Mouse (Mus musculus) megakaryocyte, embryonic 14.5 days (primary cell): ENCODE data around the gene Ubl7. TPM values are rescaled to one million over a fixed set of nuclear protein-coding genes. Genes with fewer than 3 reads are reported as not detected.

ENCODE experiments used
- H3K27me3 ChIP-seq: replicated peaks from 2 replicates; pipeline ENCODE3; 2012; ENCODE audit warnings: inconsistent platforms
- H3K36me3 ChIP-seq: replicated peaks from 2 replicates; pipeline ENCODE3; 2012; ENCODE audit warnings: low read length, inconsistent platforms, mixed read lengths
- H3K4me1 ChIP-seq: 2 replicates; pipeline ENCODE4 v1.6.1; 2012; ENCODE audit warnings: inconsistent platforms
- H3K4me3 ChIP-seq: replicated peaks from 2 replicates; pipeline ENCODE3; 2012; ENCODE audit warnings: moderate library complexity, mild to moderate bottlenecking, inconsistent platforms
- H3K9me3 ChIP-seq: 2 replicates; pipeline ENCODE4 v1.6.1; 2012; ENCODE audit warnings: inconsistent platforms
- FLI1 ChIP-seq: IDR thresholded peaks from 2 replicates; pipeline ENCODE4 v1.6.1; 2012; ENCODE audit warnings: low read length, inconsistent platforms, mixed read lengths
- GATA1 ChIP-seq: IDR thresholded peaks from 3 replicates; pipeline ENCODE4 v1.6.1; 2012; ENCODE audit warnings: mixed read lengths, low read length, inconsistent platforms, borderline replicate concordance
- polyA plus RNA-seq: library from polyadenylated mRNA; stranded (reverse); fragments of >175 nt; gene quantifications from 2 replicates; pipeline ENCODE4 v1.2.3, GENCODE M21; 2012; ENCODE audit warnings: low replicate concordance; ENCODE audit not compliant: insufficient read depth

Gene Ubl7
- polyA plus RNA-seq, 1 experiment, result 138 TPM

- H3K4me1 ChIP-seq, result peaks cover 62% of the 10 kb centered on the region
- no peaks in the 10 kb centered on the region for H3K36me3 ChIP-seq
- TF ChIP-seq FLI1, result no peak
- TF ChIP-seq GATA1, result no peak
- H3K27me3 ChIP-seq, result peaks cover 32% of the 10 kb centered on the region
- peaks cover 16% of the 10 kb centered on the region for H3K9me3 ChIP-seq
- no peak overlapping the region for H3K4me3 ChIP-seq
These were observed 62.1 kb downstream of the Ubl7 start for GRCm38 (mm10) chr9:57972776-57973439.

GRCm38 (mm10) chr9:57973440-57974066 is 62.8 kb downstream of the Ubl7 start:
- H3K36me3 ChIP-seq, result no peaks in the 10 kb centered on the region
- no peak overlapping the region for H3K4me3 ChIP-seq
- H3K4me1 ChIP-seq, result peaks cover 62% of the 10 kb centered on the region
- H3K27me3 ChIP-seq, result peaks cover 37% of the 10 kb centered on the region
- TF ChIP-seq FLI1, result no peak
- H3K9me3 ChIP-seq, result peaks cover 16% of the 10 kb centered on the region

GRCm38 (mm10) chr9:57974221-57974620 is 63.4 kb downstream of the Ubl7 start:
- Histone ChIP-seq H3K36me3 (no peaks in the 10 kb centered on the region), H3K9me3 (peaks cover 16% of the 10 kb centered on the region), H3K4me1 (peaks cover 61% of the 10 kb centered on the region), H3K4me3 (no peak overlapping the region), H3K27me3 (peaks cover 43% of the 10 kb centered on the region)
- no peak for TF ChIP-seq GATA1
- TF ChIP-seq FLI1, result no peak

DNA sequence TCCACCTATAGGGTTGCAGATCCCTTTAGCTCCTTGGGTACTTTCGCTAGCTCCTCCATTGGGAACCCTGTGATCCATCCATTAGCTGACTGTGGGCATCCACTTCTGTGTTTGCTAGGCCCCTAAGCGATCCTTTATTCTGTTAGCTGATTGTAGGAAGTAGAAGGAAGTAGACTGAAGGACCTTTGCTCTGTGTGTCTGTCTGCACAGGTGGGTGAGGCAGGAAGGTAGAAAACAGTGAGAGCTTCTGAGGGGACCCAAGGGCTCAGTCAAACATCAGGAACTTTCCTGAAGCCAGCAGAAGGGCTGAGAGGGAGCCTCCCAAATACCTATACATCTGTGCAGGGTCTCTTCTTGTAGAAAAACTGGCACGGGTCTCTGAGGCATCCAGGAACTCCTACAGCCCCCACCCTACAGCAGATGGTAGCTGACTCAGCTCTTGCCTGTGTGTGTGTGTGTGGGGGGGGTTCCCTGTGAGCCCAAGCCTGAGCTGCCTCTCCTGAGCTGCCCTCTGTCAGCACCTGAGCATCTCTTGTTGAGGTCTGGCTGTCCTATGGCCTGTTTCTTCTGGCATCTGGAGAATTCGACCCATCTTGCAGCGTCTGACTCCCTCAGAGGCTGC is 64.5 kb downstream of the Ubl7 start:
- Histone ChIP-seq H3K4me1 (peaks cover 57% of the 10 kb centered on the region), H3K27me3 (peaks cover 48% of the 10 kb centered on the region)

DNA sequence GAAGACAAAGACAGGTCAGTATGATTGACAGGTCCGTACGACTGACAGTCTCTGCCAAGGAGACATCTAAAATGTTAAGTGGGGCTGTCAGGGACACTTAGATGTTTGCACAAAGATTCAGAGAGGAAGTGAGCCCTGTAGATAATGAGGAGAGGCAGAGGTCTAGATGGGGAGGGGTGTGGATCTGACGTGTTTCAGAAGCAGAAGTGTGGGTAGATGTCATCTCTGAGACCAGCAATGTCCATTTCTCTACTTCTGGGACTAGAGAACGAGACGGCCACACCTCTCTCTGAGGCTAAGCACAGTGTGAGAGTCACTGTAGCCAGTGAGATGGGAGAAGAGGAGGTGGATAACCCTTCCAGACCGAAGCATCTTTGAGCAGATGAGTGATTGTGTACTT is 67.2 kb downstream of the Ubl7 start:
- Histone ChIP-seq H3K36me3 (no peaks in the 10 kb centered on the region), H3K4me1 (peaks cover 46% of the 10 kb centered on the region)
- TF ChIP-seq GATA1 (no peak), FLI1 (no peak)

More for the DNA sequence above, 64.5 kb downstream of the Ubl7 start:
- H3K9me3 ChIP-seq, result peaks cover 16% of the 10 kb centered on the region
- no peaks in the 10 kb centered on the region for H3K36me3 ChIP-seq
- no peak for TF ChIP-seq FLI1
- no peak for TF ChIP-seq GATA1
- no peak overlapping the region for H3K4me3 ChIP-seq

DNA sequence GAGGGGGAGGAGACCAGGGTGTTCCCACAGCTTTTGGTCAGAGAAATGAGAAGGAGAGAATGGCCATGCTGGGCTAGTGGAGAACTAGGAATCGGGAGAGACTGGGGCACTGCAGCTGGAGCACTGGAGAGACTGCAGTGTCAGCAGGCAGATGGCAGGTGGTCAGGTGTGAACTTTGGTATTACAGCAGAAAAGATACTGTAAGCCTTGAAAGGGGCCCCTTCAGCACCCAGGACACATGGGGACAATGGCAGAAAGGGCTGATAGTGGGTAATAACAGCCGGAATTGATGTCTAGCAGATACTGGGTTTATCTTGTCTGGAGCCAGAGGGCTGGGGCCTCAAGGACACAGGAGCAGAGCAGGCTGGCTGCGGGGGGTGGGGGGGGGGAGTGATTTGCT is 68.1 kb downstream of the Ubl7 start:
- H3K27me3 ChIP-seq, result peaks cover 36% of the 10 kb centered on the region
- TF ChIP-seq GATA1, result no peak
- no peak for TF ChIP-seq FLI1
- no peak overlapping the region for H3K4me3 ChIP-seq
- H3K36me3 ChIP-seq, result no peaks in the 10 kb centered on the region
- peaks cover 46% of the 10 kb centered on the region for H3K4me1 ChIP-seq
- peaks cover 16% of the 10 kb centered on the region for H3K9me3 ChIP-seq

More for the DNA sequence above, 67.2 kb downstream of the Ubl7 start:
- H3K4me3 ChIP-seq, result no peak overlapping the region
- H3K9me3 ChIP-seq, result peaks cover 16% of the 10 kb centered on the region
- peaks cover 41% of the 10 kb centered on the region for H3K27me3 ChIP-seq

Other genes starting within 250 kb of the Ubl7 start
- gene Cyp1a2, start 227.3 kb upstream of the Ubl7 start, polyA plus RNA-seq, result not detected in 2 replicates
- gene Cyp1a1, start 223.1 kb upstream of the Ubl7 start, polyA plus RNA-seq, result 1.0 TPM in 1 of 2 replicates, not detected in the other
- gene Edc3, start 202.4 kb upstream of the Ubl7 start, polyA plus RNA-seq, result 1.1 and 2.8 TPM in 2 replicates
- 68.1 and 100 TPM in 2 replicates for gene Clk3, start 145.1 kb upstream of the Ubl7 start, polyA plus RNA-seq
- gene Arid3b, start 74.2 kb upstream of the Ubl7 start, polyA plus RNA-seq, result 33.5 and 107 TPM in 2 replicates
- gene Sema7a, start 29.1 kb downstream of the Ubl7 start, polyA plus RNA-seq, result 7.2 and 10.4 TPM in 2 replicates
- gene Cyp11a1, start 95.4 kb downstream of the Ubl7 start, polyA plus RNA-seq, result 1.1 and 7.5 TPM in 2 replicates
- gene Stra6, start 152.8 kb downstream of the Ubl7 start, polyA plus RNA-seq, result not detected in 2 replicates
- gene Ccdc33, start 207.8 kb downstream of the Ubl7 start, polyA plus RNA-seq, result not detected in 2 replicates